Mouse (Mus musculus) lung, embryonic 14.5 days (tissue): Measurements from ENCODE around the gene Plpp2. TPM values are rescaled to one million over a fixed set of nuclear protein-coding genes. Genes with fewer than 3 reads are reported as not detected.

Source experiments
- ATAC-seq: fragments of 200-750 bp; cut with Nextera tagmentation; 2 replicates; pipeline ENCODE4 v1.8.0; 2017; ENCODE audit warnings: mild to moderate bottlenecking, moderate TSS enrichment, moderate library complexity; ENCODE audit not compliant: insufficient read depth
- DNase-seq: peaks from one replicate; pipeline ENCODE4 v3.0.0-alpha.2; 2015
- H3K27ac ChIP-seq: fragments of 300-500 bp; sonication (generic); 2 replicates; pipeline ENCODE4 v1.5.1; 2014; ENCODE audit warnings: low read depth, mild to moderate bottlenecking, moderate library complexity
- H3K27me3 ChIP-seq: fragments of 300-500 bp; sonication (generic); 2 replicates; pipeline ENCODE4 v1.6.1; 2014; ENCODE audit warnings: low read length, control low read depth; ENCODE audit not compliant: insufficient read depth
- H3K36me3 ChIP-seq: fragments of 300-500 bp; sonication (generic); 2 replicates; pipeline ENCODE4 v1.6.1; 2014; ENCODE audit warnings: control low read depth; ENCODE audit not compliant: insufficient read depth
- H3K4me1 ChIP-seq: fragments of 300-500 bp; sonication (generic); 2 replicates; pipeline ENCODE4 v1.6.1; 2014; ENCODE audit warnings: antibody characterized with exemption, control low read depth; ENCODE audit not compliant: insufficient read depth
- H3K4me2 ChIP-seq: fragments of 300-500 bp; sonication (generic); 2 replicates; pipeline ENCODE4 v1.6.1; 2014; ENCODE audit warnings: mild to moderate bottlenecking
- H3K4me3 ChIP-seq: fragments of 300-500 bp; sonication (generic); 2 replicates; pipeline ENCODE4 v1.5.1; 2014; ENCODE audit warnings: low read depth, low read length
- H3K9ac ChIP-seq: fragments of 300-500 bp; sonication (generic); 2 replicates; pipeline ENCODE4 v1.6.1; 2014
- H3K9me3 ChIP-seq: fragments of 300-500 bp; sonication (generic); 2 replicates; pipeline ENCODE4 v1.6.1; 2016; ENCODE audit warnings: low read depth, low read length, control low read depth
- CTCF ChIP-seq: IDR thresholded peaks from 2 replicates; pipeline ENCODE4 v1.5.1; 2016; ENCODE audit warnings: antibody characterized with exemption, low read depth
- WGBS: fragments of 180-500 bp; shearing (Covaris S2); extraction: QIAGEN DNeasy Blood & Tissue Kit; methylation state at CpG from one replicate; pipeline ENCODE4 v1.1.7; 2014; 5-methylcytosine and 5-hydroxymethylcytosine counted together
- polyA plus RNA-seq: library from polyadenylated mRNA; unstranded; fragments of >200 nt; fragmentation: Nextera tagmentation; extraction: Ambion mirVana; gene quantifications from 2 replicates; pipeline ENCODE4 v1.2.1, GENCODE M21; 2014

Gene Plpp2
- polyA plus RNA-seq, 1 experiment from 2014 or later, result 34.9 TPM

DNA sequence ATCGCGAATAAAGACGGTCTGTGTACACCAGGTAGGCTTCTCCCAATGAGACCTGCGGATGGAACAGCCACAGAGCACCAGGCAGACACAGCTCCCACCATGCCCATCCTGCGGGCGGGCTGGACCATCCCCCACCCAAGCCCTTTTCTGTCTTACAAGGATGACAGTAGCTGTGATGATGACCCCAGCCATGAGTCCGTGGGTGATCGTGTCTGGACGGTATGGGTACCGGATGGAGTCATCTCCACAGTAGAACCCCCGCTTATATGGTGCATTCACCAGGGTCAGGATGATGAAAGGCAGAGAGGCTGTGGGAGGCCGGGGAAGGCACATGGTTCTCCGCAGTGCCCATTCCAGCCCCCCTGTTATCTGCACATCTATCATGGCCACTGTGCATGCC lies 2.9 kb downstream of the Plpp2 start:
- Histone ChIP-seq H3K4me3 (no peak overlapping the region), H3K9me3 (no peaks in the 10 kb centered on the region), H3K4me2 (no peak overlapping the region), H3K27me3 (no peaks in the 10 kb centered on the region), H3K36me3 (peaks cover 15% of the 10 kb centered on the region; the same call in 1 of the 2 replicates), H3K4me1 (no peaks in the 10 kb centered on the region), H3K9ac (no peak overlapping the region), H3K27ac (no peak overlapping the region)
- DNase-seq (no peak), ATAC-seq (no peak)
- TF ChIP-seq CTCF, result no peak
- 92% methylated on average over 13 of the region's 13 CpGs for WGBS

DNA sequence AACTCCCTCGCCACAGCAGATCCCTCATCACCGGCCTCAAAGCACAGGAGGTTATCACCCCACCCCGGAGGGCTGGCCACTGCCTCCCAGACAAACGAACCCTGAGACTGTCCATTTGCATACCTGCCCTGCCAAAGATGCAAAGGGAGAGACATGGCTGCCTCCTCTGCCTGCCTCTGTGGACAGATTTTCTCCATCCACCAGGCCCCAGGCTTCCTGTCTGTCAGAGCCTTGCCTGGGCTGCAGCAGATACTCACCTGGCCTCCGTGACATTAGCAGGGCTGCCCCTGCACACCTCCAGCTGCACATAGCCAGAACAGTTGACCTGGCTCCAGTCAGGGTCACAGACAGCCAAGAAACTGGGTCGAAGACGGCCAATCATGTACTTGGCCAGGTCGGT lies 3.4 kb downstream of the Plpp2 start:
- Histone ChIP-seq H3K4me3 (no peak overlapping the region), H3K27ac (no peak overlapping the region), H3K4me2 (no peak overlapping the region), H3K36me3 (peaks cover 15% of the 10 kb centered on the region; the same call in 1 of the 2 replicates), H3K4me1 (no peaks in the 10 kb centered on the region), H3K9me3 (no peaks in the 10 kb centered on the region), H3K9ac (no peak overlapping the region), H3K27me3 (no peaks in the 10 kb centered on the region)
- 76% methylated on average over 8 of the region's 8 CpGs for WGBS
- no peak for ATAC-seq
- TF ChIP-seq CTCF, result no peak
- no peak for DNase-seq

DNA sequence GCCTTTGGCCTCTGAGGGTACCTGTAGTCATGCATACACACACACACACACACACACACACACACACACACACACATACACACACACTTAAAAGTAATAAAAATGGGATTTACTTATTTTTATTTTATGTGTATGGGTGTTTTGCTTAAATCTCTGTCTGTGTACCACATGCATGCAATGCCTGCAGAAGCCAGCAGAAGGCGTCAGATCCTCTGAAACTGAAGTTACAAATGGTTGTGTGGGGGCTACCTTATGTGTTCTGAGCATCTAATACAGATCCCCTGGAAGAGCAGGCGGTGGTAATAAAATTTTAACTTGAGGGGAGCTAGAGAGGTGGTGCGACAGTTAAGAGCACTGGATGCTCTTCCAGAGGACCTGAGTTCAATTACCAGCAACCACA lies 5.5 kb downstream of the Plpp2 start:
- DNase-seq, result no peak
- H3K9ac ChIP-seq, result no peak overlapping the region
- no peaks in the 10 kb centered on the region for H3K27me3 ChIP-seq
- no peak overlapping the region for H3K4me2 ChIP-seq
- peaks cover 15% of the 10 kb centered on the region; the same call in 1 of the 2 replicates for H3K36me3 ChIP-seq
- TF ChIP-seq CTCF, result 0 out of 2 replicates have a peak, but pooled peaks have one; percentile 17
- ATAC-seq, result no peak
- no peak overlapping the region for H3K27ac ChIP-seq
- H3K9me3 ChIP-seq, result no peaks in the 10 kb centered on the region
- no peak overlapping the region for H3K4me3 ChIP-seq
- H3K4me1 ChIP-seq, result no peaks in the 10 kb centered on the region
- WGBS, result 81% methylated on average over 3 of the region's 3 CpGs

DNA sequence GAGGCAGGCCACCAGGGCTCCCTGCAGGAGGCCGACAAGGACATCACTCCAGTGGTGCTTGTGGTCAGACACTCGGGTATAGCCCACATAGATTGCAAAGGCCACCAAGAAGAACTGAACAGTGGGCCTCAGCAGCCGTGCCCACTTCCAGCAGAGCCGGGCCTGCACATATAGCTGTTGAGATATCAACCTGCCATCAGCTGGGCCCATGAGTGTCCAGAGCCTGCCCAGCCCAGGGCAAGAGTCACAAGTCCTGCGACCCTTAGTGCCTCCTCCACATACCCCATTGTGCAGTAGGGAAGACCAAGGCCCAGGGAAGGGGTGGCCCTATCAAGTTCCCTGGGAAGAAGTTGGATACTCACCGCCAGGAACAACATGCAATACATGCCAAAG lies 6.1 kb downstream of the Plpp2 start:
- H3K9me3 ChIP-seq, result no peaks in the 10 kb centered on the region
- no peaks in the 10 kb centered on the region for H3K4me1 ChIP-seq
- no peak overlapping the region for H3K4me2 ChIP-seq
- 84% methylated on average over 6 of the region's 6 CpGs for WGBS
- no peak overlapping the region for H3K27ac ChIP-seq
- H3K36me3 ChIP-seq, result peaks cover 15% of the 10 kb centered on the region; the same call in 1 of the 2 replicates
- H3K9ac ChIP-seq, result no peak overlapping the region
- H3K27me3 ChIP-seq, result no peaks in the 10 kb centered on the region
- DNase-seq (no peak), ATAC-seq (no peak; the same call in 1 of the 2 replicates)
- no peak overlapping the region for H3K4me3 ChIP-seq
- no peak for TF ChIP-seq CTCF

DNA sequence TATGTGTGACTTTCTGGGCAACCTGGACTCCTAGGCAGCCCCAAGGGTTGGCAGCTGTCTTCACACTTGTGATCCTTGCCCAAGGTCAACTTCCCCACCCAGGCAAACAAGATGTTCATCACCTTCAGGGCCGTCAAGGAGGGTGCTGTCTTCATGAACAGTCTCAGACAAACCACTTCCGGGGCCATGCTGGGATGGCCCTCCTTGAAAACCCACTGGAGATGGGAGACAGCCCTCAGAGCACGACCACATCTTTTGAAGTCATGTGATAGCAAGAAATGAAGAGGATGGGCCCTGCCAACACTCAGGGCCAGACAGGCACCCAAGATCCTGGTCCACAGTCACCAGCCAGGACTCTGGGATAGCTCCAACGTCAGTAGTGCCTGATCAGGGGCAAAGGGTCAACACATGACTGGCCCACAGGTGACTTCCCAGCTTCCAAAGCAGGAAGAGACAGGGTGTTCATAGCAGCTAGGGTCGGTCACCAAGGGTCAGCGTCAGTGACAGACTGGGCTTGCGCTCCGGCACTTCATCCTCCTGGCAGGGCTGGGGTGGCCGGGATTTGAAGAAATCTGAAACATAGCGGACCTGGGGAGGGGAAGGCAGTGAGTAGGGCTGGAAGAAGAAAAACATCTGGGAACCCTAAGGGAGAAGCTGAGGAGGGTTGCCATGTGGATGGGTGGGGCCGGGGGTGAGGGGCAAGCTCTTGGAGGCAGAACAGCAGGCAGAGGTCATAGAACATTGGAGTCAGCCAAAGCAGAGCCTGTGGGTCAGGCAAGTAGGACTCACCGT lies 6.7 kb downstream of the Plpp2 start:
- 79% methylated on average over 12 of the region's 12 CpGs for WGBS
- no peak for TF ChIP-seq CTCF
- Histone ChIP-seq H3K27ac (no peak overlapping the region), H3K9ac (no peak overlapping the region), H3K4me1 (no peaks in the 10 kb centered on the region), H3K4me2 (no peak overlapping the region), H3K36me3 (peaks cover 15% of the 10 kb centered on the region; the same call in 1 of the 2 replicates), H3K27me3 (no peaks in the 10 kb centered on the region), H3K9me3 (no peaks in the 10 kb centered on the region), H3K4me3 (no peak overlapping the region)
- ATAC-seq (no peak), DNase-seq (no peak)

DNA sequence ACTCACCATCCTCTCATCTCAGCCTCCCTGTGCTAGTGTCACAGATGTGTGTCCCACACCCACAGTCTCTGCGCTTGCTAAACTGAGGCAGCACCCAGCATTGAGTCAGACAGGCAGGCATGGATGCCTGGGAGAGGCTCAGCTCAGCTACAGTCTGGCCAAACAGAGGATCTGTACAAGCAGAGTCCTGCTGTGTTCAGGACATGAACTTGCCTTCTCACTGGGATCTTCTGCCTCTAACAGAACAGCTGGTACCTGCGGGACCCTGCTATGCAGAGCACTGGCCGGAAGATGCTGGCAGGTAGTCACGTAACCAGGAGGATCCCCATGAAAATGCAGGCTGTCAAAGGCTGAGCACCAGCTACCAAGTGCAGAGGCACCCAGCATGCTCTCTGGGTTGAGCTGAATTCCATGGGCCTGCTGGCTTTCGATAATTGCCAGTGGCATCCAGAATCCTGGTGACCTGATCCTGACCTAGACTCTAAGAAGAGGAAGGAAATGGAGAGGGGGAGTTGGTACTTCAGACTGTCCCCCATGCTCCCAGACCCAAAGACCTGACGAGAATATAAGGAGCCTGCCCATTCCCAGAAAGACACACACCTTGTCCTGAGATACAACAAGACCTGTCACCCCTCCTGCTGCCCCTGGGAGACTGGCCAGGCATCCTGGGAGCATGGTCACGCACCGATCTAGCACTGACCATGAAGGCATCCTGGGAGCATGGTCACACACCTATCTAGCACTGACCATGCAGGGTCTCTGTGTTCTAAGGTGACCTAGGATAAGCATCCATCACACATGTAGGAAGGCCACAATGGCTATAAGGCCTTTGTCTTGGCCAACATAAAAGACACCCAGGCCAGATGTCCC lies 7.9 kb downstream of the Plpp2 start:
- no peak for DNase-seq
- Histone ChIP-seq H3K4me3 (no peak overlapping the region), H3K9ac (no peak overlapping the region), H3K27ac (no peak overlapping the region), H3K36me3 (peaks cover 15% of the 10 kb centered on the region; the same call in 1 of the 2 replicates), H3K9me3 (no peaks in the 10 kb centered on the region), H3K4me2 (no peak overlapping the region), H3K27me3 (no peaks in the 10 kb centered on the region), H3K4me1 (no peaks in the 10 kb centered on the region)
- no peak for TF ChIP-seq CTCF
- WGBS, result 89% methylated on average over 8 of the region's 8 CpGs
- no peak for ATAC-seq

DNA sequence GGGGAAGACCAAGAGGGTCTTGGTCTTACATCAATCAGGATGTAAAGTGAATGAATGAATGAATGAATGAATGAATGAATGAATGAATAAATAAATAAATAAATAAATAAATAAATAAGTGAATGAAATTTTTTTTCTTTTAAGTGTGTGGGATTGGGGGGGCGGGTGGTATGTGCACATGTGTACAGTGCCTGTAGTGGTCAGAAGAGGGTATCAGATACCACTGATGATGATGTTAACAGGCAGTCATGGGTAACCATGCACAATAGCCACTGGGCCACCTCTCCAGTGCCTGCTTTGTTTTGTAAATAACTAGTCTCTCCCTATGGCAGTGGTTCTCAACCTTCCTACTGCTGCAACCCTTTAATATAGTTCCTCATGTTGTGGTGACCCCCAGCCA lies 9.2 kb downstream of the Plpp2 start:
- no peak overlapping the region for H3K9ac ChIP-seq
- no peaks in the 10 kb centered on the region for H3K4me1 ChIP-seq
- WGBS, result 74% methylated on average over 1 of the region's 1 CpGs
- no peaks in the 10 kb centered on the region for H3K27me3 ChIP-seq
- no peak overlapping the region for H3K27ac ChIP-seq
- H3K9me3 ChIP-seq, result no peaks in the 10 kb centered on the region
- ATAC-seq (no peak), DNase-seq (no peak)
- H3K36me3 ChIP-seq, result peaks cover 14% of the 10 kb centered on the region; the same call in 1 of the 2 replicates
- no peak for TF ChIP-seq CTCF
- no peak overlapping the region for H3K4me2 ChIP-seq
- no peak overlapping the region for H3K4me3 ChIP-seq
